Mouse (Mus musculus) myocyte (in vitro differentiated cells): ENCODE results near the gene Sephs2.

ENCODE experiments used
- CEBPB ChIP-seq: IDR thresholded peaks from 2 replicates; pipeline ENCODE4 v1.6.1; 2011; ENCODE audit warnings: mild to moderate bottlenecking, moderate library complexity; ENCODE audit not compliant: poor library complexity, insufficient read depth, severe bottlenecking
- E2F4 ChIP-seq: IDR thresholded peaks from one replicate; pipeline ENCODE4 v1.6.1; 2011; ENCODE audit warnings: mild to moderate bottlenecking, control low read depth, moderate library complexity; ENCODE audit not compliant: insufficient read depth
- MAX ChIP-seq: IDR thresholded peaks from one replicate; pipeline ENCODE4 v1.6.1; 2011; ENCODE audit warnings: low read depth, mild to moderate bottlenecking, control low read depth
- MYOG ChIP-seq, 3 experiments: IDR thresholded peaks; one replicate each; pipeline ENCODE4 v1.6.1; 2011; ENCODE audit warnings: control low read depth in 2 of 3, low read depth in 2 of 3, mild to moderate bottlenecking in 2 of 3; ENCODE audit not compliant: insufficient read length in 2 of 3, control insufficient read depth in 1 of 3, insufficient read depth in 1 of 3
- POLR2A ChIP-seq: IDR thresholded peaks from one replicate; pipeline ENCODE4 v1.6.1; 2011; ENCODE audit warnings: low read depth, mild to moderate bottlenecking, control low read depth, moderate library complexity; ENCODE audit not compliant: insufficient read length
- POLR2AphosphoS2 ChIP-seq: IDR thresholded peaks from one replicate; pipeline ENCODE4 v1.6.1; 2011; ENCODE audit warnings: low read depth, control low read depth; ENCODE audit not compliant: insufficient read length
- TCF12 ChIP-seq: IDR thresholded peaks from one replicate; pipeline ENCODE4 v1.6.1; 2011; ENCODE audit warnings: mild to moderate bottlenecking, control low read depth; ENCODE audit not compliant: poor library complexity, insufficient read depth, severe bottlenecking
- TCF3 ChIP-seq: IDR thresholded peaks from one replicate; pipeline ENCODE4 v1.6.1; 2011; ENCODE audit warnings: low read depth, control low read depth; ENCODE audit not compliant: insufficient read length
- USF1 ChIP-seq: IDR thresholded peaks from one replicate; pipeline ENCODE4 v1.6.1; 2011; ENCODE audit warnings: low read depth, mild to moderate bottlenecking, control low read depth, moderate library complexity

GRCm38 (mm10) chr7:127321106-127321505 is 47.3 kb upstream of the Sephs2 start:
- TF ChIP-seq USF1: no peak
- no peak for TF ChIP-seq TCF3
- TF ChIP-seq POLR2A: no peak
- TF ChIP-seq MAX: no peak
- no peak for TF ChIP-seq E2F4
- no peak for TF ChIP-seq POLR2AphosphoS2
- TF ChIP-seq MYOG (IDR thresholded peaks at IDR 0.05; ENCODE audit: control insufficient read depth in 1 of 3, insufficient read depth in 1 of 3, insufficient read length in 2 of 3, low read depth in 2 of 3): no peak
- TF ChIP-seq CEBPB: no peak
- TF ChIP-seq TCF12: no peak
